Mouse (Mus musculus) left cerebral cortex, postnatal 4 days (tissue): ENCODE measurements around the gene Kif28. TPM values are rescaled to one million over a fixed set of nuclear protein-coding genes. Genes with fewer than 3 reads are reported as not detected.
A peak's percentile ranks its signal among the peaks of the same experiment; 100 is the strongest.
"Not testable (repeated sequence)": the region's sequence is repeated elsewhere in the genome, so short reads cannot be mapped to it uniquely, and the experiment has no call there.

Source experiments
- DNase-seq: peaks from one replicate; pipeline ENCODE4 v3.0.0-alpha.2; 2022
- intact Hi-C: fragments of 180-260 bp; cut with DNase I; formaldehyde crosslinking; loops from one replicate; pipeline ENCODE4 v1.15.1; 2025
- total RNA-seq, 2 experiments: library from RNA; stranded (reverse); gene quantifications; 2 replicates each; pipeline ENCODE4 v1.2.3; 2021

The Kif28 gene
- total RNA-seq, 2 experiments from 2014 or later, result 0.14 to 0.34 TPM

- DNase-seq, result peak; percentile 15
- intact Hi-C loops, result no loop called here
These were observed 35.7 kb downstream of the Kif28 start for GRCm38 (mm10) chr1:179709390-179709789.

- DNase-seq, result no peak
- intact Hi-C loops, result no loop called here
These were observed 39.9 kb downstream of the Kif28 start for GRCm38 (mm10) chr1:179705154-179705553.

DNA sequence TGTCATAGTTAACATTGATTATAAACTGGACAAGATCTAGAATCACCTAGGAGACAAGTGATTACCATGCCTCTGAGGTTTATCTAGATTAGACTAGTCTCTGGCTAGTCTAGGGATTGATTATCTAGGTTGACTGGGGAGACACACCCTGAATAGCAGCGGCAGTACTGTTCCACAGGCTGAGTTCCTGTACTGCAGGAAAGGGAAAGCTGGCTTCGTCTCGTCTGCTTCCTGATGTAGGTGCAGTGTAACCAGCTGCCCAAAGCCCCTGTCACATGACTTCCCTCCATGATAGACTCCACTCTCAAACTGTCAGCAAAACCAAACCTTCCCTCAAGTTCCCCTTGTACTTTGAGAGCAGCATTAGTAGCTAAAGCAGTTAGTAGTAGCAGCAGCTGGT is 40.9 kb downstream of the Kif28 start:
- no peak for DNase-seq
- intact Hi-C loops, result no loop called here

DNA sequence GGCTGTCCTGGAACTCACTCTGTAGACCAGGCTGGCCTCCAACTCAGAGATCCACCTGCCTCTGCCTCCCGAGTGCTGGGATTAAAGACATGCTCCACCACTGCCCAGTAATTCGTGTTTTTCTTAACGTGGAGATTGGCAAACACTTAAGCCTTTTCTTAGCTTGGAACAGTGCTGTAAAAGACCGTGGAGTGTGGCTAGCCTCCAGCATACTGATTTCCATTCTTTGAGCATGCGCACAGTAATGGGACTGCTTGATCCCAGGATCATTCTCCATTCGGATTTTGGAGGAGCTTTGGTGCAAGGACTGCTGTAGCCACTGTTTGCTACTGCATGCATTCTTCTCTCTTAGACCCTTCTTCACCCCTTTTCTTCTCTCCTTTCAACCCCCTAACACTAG is 55.6 kb downstream of the Kif28 start:
- no peak for DNase-seq

DNA sequence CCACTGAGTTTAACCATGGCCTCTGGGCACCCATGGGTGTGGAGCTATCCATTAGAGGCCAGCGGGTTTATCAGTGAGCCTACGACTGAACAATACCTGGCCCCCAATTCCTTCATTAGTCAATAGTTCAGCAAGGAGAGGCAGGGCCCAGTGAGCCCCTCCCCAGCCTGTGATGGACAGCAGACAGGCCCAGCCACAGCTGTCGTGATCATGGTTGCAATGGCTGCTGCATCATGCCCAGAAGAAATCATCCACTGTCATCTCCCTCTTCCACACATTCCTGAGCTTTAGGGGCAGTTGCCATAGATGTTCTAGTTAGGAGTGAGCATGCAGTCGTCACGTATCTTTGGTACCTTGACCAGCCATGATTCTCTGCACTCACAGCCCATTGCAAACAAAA is 56.2 kb downstream of the Kif28 start:
- intact Hi-C loops, result loop anchor here (10.0 kb wide), 1 partner anchor 86 kb away; no protein-coding TSS in a partner anchor
- no peak for DNase-seq

More for the DNA sequence above, 55.6 kb downstream of the Kif28 start:
- intact Hi-C loops, result loop anchor here (10.0 kb wide), 1 partner anchor 85 kb away; no protein-coding TSS in a partner anchor

DNA sequence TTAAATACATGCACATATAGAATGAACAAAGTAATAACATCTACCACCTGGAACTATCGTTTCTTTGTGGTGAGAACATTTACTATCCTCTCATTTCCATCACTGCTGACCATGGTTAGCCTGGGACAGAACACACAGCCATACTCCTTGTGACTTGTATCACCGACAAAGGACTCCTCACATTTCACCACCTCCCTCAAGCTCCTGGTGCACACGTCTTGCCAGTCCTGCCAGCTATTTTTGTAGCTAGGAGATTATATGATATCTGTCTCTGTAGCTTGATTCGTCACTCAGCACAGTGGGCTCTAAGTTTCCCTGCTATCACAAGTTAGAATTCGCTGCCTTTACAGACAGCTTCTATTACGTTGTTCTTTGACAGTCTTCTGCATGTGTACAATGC is 56.7 kb downstream of the Kif28 start:
- intact Hi-C loops, result loop anchor here (10.0 kb wide), 1 partner anchor 86 kb away; no protein-coding TSS in a partner anchor
- DNase-seq, result no peak

GRCm38 (mm10) chr1:179687966-179688365 is 57.1 kb downstream of the Kif28 start:
- intact Hi-C loops, result loop anchor here (10.0 kb wide), 1 partner anchor 87 kb away; no protein-coding TSS in a partner anchor
- peak; percentile 17 for DNase-seq

DNA sequence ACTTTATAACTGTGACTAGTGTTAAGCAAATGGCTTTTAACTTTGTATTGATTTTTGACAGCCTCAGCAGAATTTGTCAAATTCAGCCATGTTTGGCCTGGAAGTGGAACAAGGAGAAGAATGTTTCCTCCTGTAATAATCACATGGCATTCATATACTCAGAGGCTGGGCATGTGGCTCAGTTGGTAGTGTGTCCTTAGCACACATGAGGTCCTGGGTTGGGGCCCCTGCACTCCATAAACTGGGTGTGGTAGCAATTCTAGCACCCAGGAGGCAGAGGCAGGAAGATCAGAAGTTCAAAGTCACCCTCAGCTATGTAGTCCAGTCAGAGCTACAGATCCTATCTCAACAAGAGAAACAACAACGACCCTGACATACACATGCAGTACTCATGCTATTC is 57.8 kb downstream of the Kif28 start:
- intact Hi-C loops, result loop anchor here (10.0 kb wide), 1 partner anchor 87 kb away; no protein-coding TSS in a partner anchor
- DNase-seq, result no peak

DNA sequence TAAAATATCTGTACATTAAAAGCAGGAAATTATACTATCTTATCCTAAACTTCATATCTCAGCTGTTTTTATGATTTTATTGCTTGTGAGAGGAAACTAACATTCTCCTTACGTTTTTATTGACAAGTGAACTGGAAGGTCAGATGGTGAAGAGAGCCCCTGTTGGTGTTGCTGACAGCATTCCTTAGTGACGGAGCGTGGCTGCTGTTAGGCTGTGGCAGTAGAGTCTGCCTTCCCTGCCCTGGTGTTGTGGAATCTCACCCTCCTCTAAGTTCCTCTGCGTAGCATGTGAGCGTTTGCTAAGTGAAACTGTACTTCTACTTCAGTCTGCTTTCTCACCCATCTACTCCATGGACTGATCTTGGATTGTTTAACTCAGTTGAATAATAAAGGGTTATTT is 58.3 kb downstream of the Kif28 start:
- intact Hi-C loops, result loop anchor here (10.0 kb wide), 1 partner anchor 88 kb away; no protein-coding TSS in a partner anchor

DNA sequence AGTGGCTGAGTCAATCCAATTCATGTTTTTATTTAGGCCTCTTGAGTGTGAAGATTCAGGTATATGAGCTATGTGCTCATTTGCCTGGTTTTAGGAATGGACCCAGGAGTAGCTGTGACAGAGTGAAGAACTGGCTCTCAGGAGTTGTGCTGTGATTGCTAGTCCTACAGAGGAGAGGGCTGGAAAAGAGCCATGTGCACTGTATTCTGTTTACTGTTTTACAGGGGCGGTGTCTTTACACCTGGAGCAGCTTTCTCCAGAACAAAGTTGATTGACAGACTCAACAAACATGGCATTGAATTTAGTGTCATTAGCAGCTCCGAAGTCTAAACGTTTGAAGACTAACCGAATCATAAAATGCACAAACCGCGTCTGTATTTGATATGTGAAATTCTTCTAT is 58.7 kb downstream of the Kif28 start:
- intact Hi-C loops, result loop anchor here (10.0 kb wide), 1 partner anchor 88 kb away; no protein-coding TSS in a partner anchor
- DNase-seq, result no peak

More for the DNA sequence above, 58.3 kb downstream of the Kif28 start:
- DNase-seq, result no peak

DNA sequence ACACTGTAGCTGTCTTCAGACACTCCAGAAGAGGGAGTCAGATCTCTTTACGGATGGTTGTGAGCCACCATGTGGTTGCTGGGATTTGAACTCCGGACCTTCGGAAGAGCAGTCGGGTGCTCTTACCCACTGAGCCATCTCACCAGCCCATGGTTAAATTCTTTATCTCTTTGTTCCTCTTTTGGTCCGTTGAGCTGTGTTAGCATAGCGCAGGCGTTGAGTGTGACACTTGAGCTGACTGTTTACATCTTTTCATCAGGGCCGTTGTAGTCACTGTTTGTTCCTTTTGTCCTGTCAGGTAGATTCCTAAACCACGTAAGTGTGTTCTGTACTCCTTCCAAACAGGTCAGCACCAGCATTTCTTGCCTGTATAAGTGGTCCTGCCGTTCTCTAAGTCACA is 62.3 kb downstream of the Kif28 start:
- not testable (repeated sequence) for DNase-seq
- intact Hi-C loops, result loop anchor here (10.0 kb wide), 1 partner anchor 92 kb away; no protein-coding TSS in a partner anchor

- DNase-seq, result no peak
- intact Hi-C loops, result no loop called here
These were observed 65.7 kb downstream of the Kif28 start for GRCm38 (mm10) chr1:179679326-179679725.

DNA sequence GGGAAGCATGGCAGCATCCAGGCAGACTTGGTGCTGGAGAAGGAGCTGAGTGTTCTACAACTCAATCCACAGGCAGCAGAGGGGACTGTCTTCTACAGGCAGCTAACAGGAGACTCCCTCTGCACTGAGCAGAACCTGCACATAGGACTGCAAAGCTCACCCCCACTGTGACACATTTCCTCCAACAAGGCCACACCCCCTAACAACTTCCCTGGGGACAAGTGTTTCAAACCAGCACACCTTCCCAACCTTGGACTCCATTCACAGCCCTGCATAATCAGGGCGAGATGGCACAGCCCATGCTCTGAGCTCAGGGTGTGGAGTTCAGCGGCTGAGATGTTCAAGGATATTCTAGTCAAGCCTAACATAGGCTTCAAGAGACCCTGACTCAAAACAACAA is 68.0 kb downstream of the Kif28 start:
- intact Hi-C loops, result no loop called here
- DNase-seq, result no peak

GRCm38 (mm10) chr1:179674355-179674754 is 70.7 kb downstream of the Kif28 start:
- DNase-seq, result no peak
- intact Hi-C loops, result no loop called here

- DNase-seq, result peak; percentile 13
- intact Hi-C loops, result loop anchor here (10.0 kb wide), 1 partner anchor 164 kb away; no protein-coding TSS in a partner anchor
These were observed 76.1 kb downstream of the Kif28 start for GRCm38 (mm10) chr1:179668836-179669537.

DNA sequence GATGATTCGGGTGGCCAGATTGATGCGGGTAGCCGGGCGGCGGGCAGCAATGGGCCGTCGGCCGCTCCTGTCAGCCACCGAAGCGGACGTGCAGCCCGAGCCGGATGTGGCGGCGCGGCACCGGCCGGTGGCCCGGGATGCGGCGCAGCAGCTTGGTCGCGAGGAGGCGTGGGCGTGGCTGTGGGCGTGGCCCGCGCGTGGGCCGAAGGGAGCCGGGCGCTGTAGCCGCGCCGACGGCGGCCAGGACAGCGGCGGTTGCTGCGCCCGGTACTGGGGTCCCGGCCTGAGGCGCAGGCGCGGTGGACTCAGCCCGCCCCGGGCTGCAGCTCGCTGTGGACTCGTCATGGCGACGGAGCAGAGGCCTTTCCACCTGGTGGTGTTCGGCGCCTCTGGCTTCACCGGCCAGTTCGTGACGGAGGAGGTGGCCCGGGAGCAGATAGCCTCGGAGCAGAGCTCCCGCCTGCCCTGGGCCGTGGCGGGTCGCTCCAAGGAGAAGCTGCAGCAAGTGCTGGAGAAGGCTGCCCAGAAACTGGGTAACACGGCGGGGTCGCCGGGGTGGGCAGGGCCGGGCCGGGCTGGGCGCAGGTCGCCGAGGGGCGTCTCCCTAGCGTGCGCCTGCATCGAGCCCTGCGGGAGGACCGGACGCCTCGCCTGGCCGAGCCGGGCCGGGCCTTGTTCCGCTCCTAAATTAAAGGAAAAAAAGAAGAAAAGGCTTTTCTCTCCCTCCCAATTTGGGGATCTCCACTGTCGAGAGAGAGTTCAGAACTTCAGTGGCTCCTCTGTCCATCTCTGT is 76.9 kb downstream of the Kif28 start, which contains the start of gene Sccpdh:
TSS of gene Sccpdh (plus strand) at position 198 of the 793 bp plus-strand sequence.
- DNase-seq, result peak; percentile 90
- intact Hi-C loops, result loop anchor here (10.0 kb wide), 1 partner anchor 163 kb away; no protein-coding TSS in a partner anchor

- no peak for DNase-seq
- intact Hi-C loops, result loop anchor here (10.0 kb wide), 1 partner anchor 163 kb away; no protein-coding TSS in a partner anchor
These were observed 77.6 kb downstream of the Kif28 start for GRCm38 (mm10) chr1:179667450-179667849.

- intact Hi-C loops, result loop anchor here (10.0 kb wide), 1 partner anchor 162 kb away; no protein-coding TSS in a partner anchor
- no peak for DNase-seq
These were observed 78.1 kb downstream of the Kif28 start for GRCm38 (mm10) chr1:179666971-179667370.

- no peak for DNase-seq
- intact Hi-C loops, result loop anchor here (10.0 kb wide), 1 partner anchor 160 kb away; no protein-coding TSS in a partner anchor
These were observed 80.7 kb downstream of the Kif28 start for GRCm38 (mm10) chr1:179664309-179664930.

GRCm38 (mm10) chr1:179663065-179663464 is 82.0 kb downstream of the Kif28 start:
- no peak for DNase-seq
- intact Hi-C loops, result loop anchor here (10.0 kb wide), 1 partner anchor 158 kb away; no protein-coding TSS in a partner anchor
